20 mouse cellular contexts compared by ENCODE assay signal in the genomic region with DNA sequence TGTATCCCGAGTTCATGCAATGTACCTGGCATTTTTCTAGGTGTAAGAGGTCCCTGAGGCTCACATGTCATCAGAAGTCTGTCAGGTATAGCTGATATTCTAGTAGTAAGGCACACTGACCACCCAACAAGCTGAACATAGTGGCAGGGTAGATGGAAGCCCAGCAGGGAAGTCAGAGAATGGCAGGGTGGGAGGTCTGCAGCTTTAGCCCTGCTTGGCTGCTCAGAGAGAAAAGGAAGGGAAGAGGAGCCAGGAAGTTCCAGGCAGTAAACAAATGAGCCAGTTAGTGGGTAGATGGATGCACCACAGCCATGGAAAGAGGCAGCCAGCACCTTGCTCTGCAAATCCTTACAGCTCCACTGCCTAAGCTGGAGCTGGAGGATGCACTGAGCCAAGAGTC.
A peak's percentile ranks its signal among the peaks of the same experiment; 100 is the strongest.
DNase-seq lines count a peak whose midpoint lies in the region; ATAC-seq and TF ChIP-seq lines count a peak whose summit lies in the region.
"Had no signal": no experiment of that assay in that cellular context is flagged by ENCODE, and none has a peak within 500 bp of the region (broad histone marks: within the 10 kb centered on the region; RNA-seq: fewer than 3 reads in every experiment).

No protein-coding gene starts in this region.

- peak overlapping the region; percentile 95 for H3K27ac ChIP-seq in cerebellum, adult 2 months (ENCODE audit: insufficient read depth, low read length)
- no peak overlapping the region for H3K27ac ChIP-seq in cortical plate, adult 2 months (ENCODE audit: insufficient read depth, low read length)
- H3K27ac ChIP-seq in midbrain, embryonic 16.5 days (ENCODE audit: low read length) = peak overlapping the region; percentile 24; the same call in 1 of the 2 replicates
- H3K27ac ChIP-seq in gastrocnemius, adult 2 months = no peak overlapping the region
- H3K27ac ChIP-seq: embryonic facial prominence, embryonic 12.5 days; forebrain, embryonic 12.5 days; limb, embryonic 10.5 days; macrophage had no signal

- ATAC-seq in midbrain, embryonic 16.5 days = no peak

- H3K4me1 ChIP-seq in cerebellum, adult 2 months (ENCODE audit: control insufficient read depth, insufficient read depth, low read length) = peaks cover 45% of the 10 kb centered on the region
- peaks cover 27% of the 10 kb centered on the region for H3K4me1 ChIP-seq in cortical plate, adult 2 months (ENCODE audit: control insufficient read depth, insufficient read depth, low read length)
- peaks cover 52% of the 10 kb centered on the region for H3K4me1 ChIP-seq in midbrain, embryonic 16.5 days (ENCODE audit: control insufficient read depth, insufficient read depth, low read length)

- no peaks in the 10 kb centered on the region for H3K9me3 ChIP-seq in midbrain, embryonic 16.5 days (replicated peaks; ENCODE audit: control insufficient read depth, low read length, poor library complexity, severe bottlenecking)
- H3K9me3 ChIP-seq: embryonic facial prominence, embryonic 12.5 days; forebrain, embryonic 12.5 days; heart, embryonic 15.5 days; limb, embryonic 10.5 days had no signal

- H3K27me3 ChIP-seq in cerebellum, adult 2 months (ENCODE audit: control insufficient read depth, insufficient read depth, low read length) = no peaks in the 10 kb centered on the region
- H3K27me3 ChIP-seq in midbrain, embryonic 16.5 days (ENCODE audit: control insufficient read depth, insufficient read depth, low read depth, low read length) = no peaks in the 10 kb centered on the region
- H3K27me3 ChIP-seq: embryonic facial prominence, embryonic 12.5 days; heart, embryonic 15.5 days had no signal

- peak overlapping the region; percentile 45; the same call in 1 of the 2 replicates for H3K9ac ChIP-seq in midbrain, embryonic 16.5 days (ENCODE audit: low read depth, low read length)
- H3K9ac ChIP-seq: embryonic facial prominence, embryonic 12.5 days; forebrain, embryonic 12.5 days; heart, embryonic 15.5 days had no signal

- H3K4me3 ChIP-seq in cerebellum, adult 2 months (replicated peaks; ENCODE audit: insufficient read depth, low read depth, low read length) = peak overlapping the region; percentile 71
- peak overlapping the region; percentile 95; the same call in 1 of the 2 replicates for H3K4me3 ChIP-seq in cortical plate, adult 2 months (ENCODE audit: insufficient read depth, low read length)
- H3K4me3 ChIP-seq in midbrain, embryonic 16.5 days (ENCODE audit: low read depth, low read length) = no peak overlapping the region
- H3K4me3 ChIP-seq in gastrocnemius, adult 2 months = no peak overlapping the region
- H3K4me3 ChIP-seq: embryonic facial prominence, embryonic 12.5 days; forebrain, embryonic 12.5 days; heart, embryonic 15.5 days; limb, embryonic 10.5 days; myocyte had no signal

- no peak for TF ChIP-seq CTCF in cerebellum, adult 2 months (IDR thresholded peaks at IDR 0.05; ENCODE audit: borderline replicate concordance, insufficient read depth, low read depth, low read length)
- TF ChIP-seq CTCF in cortical plate, adult 2 months (IDR thresholded peaks at IDR 0.05; ENCODE audit: extremely low read depth, insufficient read depth, low read length) = no peak
- no peak for TF ChIP-seq CTCF in gastrocnemius, adult 2 months (IDR thresholded peaks at IDR 0.05)

- DNase-seq in cerebellum, adult 2 months = peak; percentile 41 to 42
- DNase-seq in cerebellum, adult 11 months = no peak
- DNase-seq in left cerebral cortex, postnatal 4 days = peak; percentile 51
- DNase-seq in left cerebral cortex, postnatal 25 days (ENCODE audit: low spot score in 2 of 2) = no peak
- DNase-seq in adrenal gland, postnatal 14 days = no peak
- DNase-seq in gastrocnemius, adult 2 months = no peak
- DNase-seq: adrenal gland, postnatal 25 days; heart, postnatal 36 days; kidney, adult 8-10 months; kidney, postnatal 14 days; liver; spleen, adult 18-20 months had no signal

- WGBS in cerebellum, adult 2 months = 13% methylated on average over 1 of the region's 1 CpGs
- WGBS in midbrain, embryonic 16.5 days = 70% methylated on average over 1 of the region's 1 CpGs

- no peaks in the 10 kb centered on the region for H3K36me3 ChIP-seq in midbrain, embryonic 16.5 days (ENCODE audit: control insufficient read depth, insufficient read depth, low read length)
- H3K36me3 ChIP-seq: embryonic facial prominence, embryonic 12.5 days; forebrain, embryonic 12.5 days; heart, embryonic 15.5 days; limb, embryonic 10.5 days had no signal

- TF ChIP-seq POLR2A in cerebellum, adult 2 months (IDR thresholded peaks at IDR 0.05; ENCODE audit: borderline replicate concordance, insufficient read depth, low read length) = no peak
- TF ChIP-seq POLR2A in cortical plate, adult 2 months (IDR thresholded peaks at IDR 0.05; ENCODE audit: extremely low read depth, insufficient read depth, low read length) = no peak

- peak overlapping the region; percentile 91 for H3K4me2 ChIP-seq in midbrain, embryonic 16.5 days (ENCODE audit: low read length)
- H3K4me2 ChIP-seq: embryonic facial prominence, embryonic 12.5 days; forebrain, embryonic 12.5 days; heart, embryonic 15.5 days had no signal

- intact Hi-C loops in left cerebral cortex, postnatal 4 days (cut with DNase I) = no loop called here
- intact Hi-C loops in left cerebral cortex, postnatal 25 days (cut with DNase I) = no loop called here
- intact Hi-C loops in gastrocnemius, adult 2 months (cut with DNase I) = no loop called here

Comparison
In these comparisons a context has a peak if more than half of its experiments do, and no peak if none do; other contexts are left out.
1. DNase-seq: peak in cerebellum, adult 2 months (2 of 2) and left cerebral cortex, postnatal 4 days (single experiment); none in cerebellum, adult 11 months (single experiment), left cerebral cortex, postnatal 25 days (0 of 2), adrenal gland, postnatal 14 days (single experiment) and gastrocnemius, adult 2 months (single experiment).
2. H3K27ac ChIP-seq: peak in cerebellum, adult 2 months (single experiment) and midbrain, embryonic 16.5 days (single experiment); none in cortical plate, adult 2 months (single experiment) and gastrocnemius, adult 2 months (single experiment).
3. H3K4me3 ChIP-seq: peak in cerebellum, adult 2 months (single experiment) and cortical plate, adult 2 months (single experiment); none in midbrain, embryonic 16.5 days (single experiment) and gastrocnemius, adult 2 months (single experiment).